Mouse (Mus musculus) neural tube, embryonic 15.5 days (tissue): ENCODE data around the gene Vapa. TPM values are rescaled to one million over a fixed set of nuclear protein-coding genes. Genes with fewer than 3 reads are reported as not detected.
A peak's percentile ranks its signal among the peaks of the same experiment; 100 is the strongest.

ENCODE experiments used
- ATAC-seq: fragments of 200-750 bp; cut with Nextera tagmentation; 2 replicates; pipeline ENCODE4 v1.8.0; 2017; ENCODE audit warnings: mild to moderate bottlenecking, moderate TSS enrichment, moderate library complexity; ENCODE audit not compliant: low FRiP score
- H3K27ac ChIP-seq: fragments of 300-500 bp; sonication (generic); replicated peaks from 2 replicates; pipeline ENCODE4 v1.5.1; 2015; ENCODE audit warnings: mild to moderate bottlenecking, inconsistent platforms
- H3K27me3 ChIP-seq: fragments of 300-500 bp; sonication (generic); replicated peaks from 2 replicates; pipeline ENCODE4 v1.6.1; 2015; ENCODE audit warnings: inconsistent platforms
- H3K36me3 ChIP-seq: fragments of 300-500 bp; sonication (generic); 2 replicates; pipeline ENCODE4 v1.6.1; 2015; ENCODE audit warnings: inconsistent platforms
- H3K4me1 ChIP-seq: fragments of 300-500 bp; sonication (generic); 2 replicates; pipeline ENCODE4 v1.6.1; 2015; ENCODE audit warnings: inconsistent platforms
- H3K4me2 ChIP-seq: fragments of 300-500 bp; sonication (generic); 2 replicates; pipeline ENCODE4 v1.6.1; 2015; ENCODE audit warnings: inconsistent platforms, mild to moderate bottlenecking, moderate library complexity
- H3K4me3 ChIP-seq: fragments of 300-500 bp; sonication (generic); replicated peaks from 2 replicates; pipeline ENCODE4 v1.5.1; 2015; ENCODE audit warnings: mild to moderate bottlenecking, inconsistent platforms
- H3K9ac ChIP-seq: fragments of 300-500 bp; sonication (generic); replicated peaks from 2 replicates; pipeline ENCODE4 v1.6.1; 2015; ENCODE audit warnings: mild to moderate bottlenecking, inconsistent platforms
- H3K9me3 ChIP-seq: fragments of 300-500 bp; sonication (generic); replicated peaks from 2 replicates; pipeline ENCODE4 v1.6.1; 2016; ENCODE audit warnings: inconsistent platforms
- WGBS: fragments of 180-500 bp; shearing (Covaris S2); methylation state at CpG from one replicate; pipeline ENCODE4 v1.1.7; 2015; ENCODE audit warnings: mixed read lengths; 5-methylcytosine and 5-hydroxymethylcytosine counted together
- polyA plus RNA-seq: library from polyadenylated mRNA; unstranded; fragments of >200 nt; fragmentation: Nextera tagmentation; extraction: Ambion mirVana; gene quantifications from 2 replicates; pipeline ENCODE4 v1.2.1, GENCODE M21; 2015

Vapa gene
- 270 and 299 TPM in 2 replicates for polyA plus RNA-seq

DNA sequence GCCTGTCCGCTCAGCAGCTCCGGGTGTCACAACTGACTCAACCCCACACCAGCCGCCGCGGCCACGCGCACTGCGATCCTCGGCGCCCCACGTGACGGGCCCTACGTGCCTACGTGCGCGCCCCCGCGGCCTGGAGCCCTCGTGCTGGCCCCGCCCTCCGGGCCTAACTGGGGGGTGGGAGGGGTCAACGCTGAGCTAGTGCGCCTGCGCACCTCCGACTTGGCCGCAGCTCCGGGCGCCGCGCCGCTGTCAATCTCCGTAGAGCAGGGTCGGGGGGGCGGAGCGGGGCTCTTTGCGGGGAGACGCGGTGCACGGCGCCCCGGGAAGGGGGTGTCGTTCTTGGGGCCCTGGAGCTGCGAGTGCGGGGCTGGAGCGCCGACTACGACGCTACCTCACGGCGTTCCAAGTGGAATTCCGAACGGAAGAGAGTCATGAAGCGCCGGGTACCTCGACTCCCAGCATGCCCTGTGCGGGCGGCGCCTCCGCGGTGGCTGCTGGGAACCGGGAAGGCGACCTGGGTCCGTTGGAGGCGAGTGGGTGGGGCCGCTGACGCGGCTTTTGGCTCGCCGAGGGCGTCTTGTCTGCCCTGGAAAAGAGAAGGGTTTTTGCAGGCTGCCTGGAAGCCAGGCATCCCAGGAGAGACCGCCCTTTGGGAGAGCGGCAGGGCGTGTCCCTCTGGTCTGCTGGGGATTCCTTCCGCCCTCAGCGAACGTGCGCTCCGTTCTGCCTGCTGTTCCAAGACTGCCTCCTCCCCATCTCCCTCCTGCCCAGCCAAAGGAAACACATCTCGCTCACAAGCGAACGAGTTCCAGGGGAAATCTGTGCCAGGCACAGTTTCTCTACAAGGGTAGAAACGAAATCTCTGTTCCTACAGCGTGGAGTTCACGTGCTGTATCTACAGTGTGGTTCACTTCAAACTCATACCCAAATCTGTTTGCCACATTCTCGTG, at the start of gene Vapa:
Gene Vapa (minus strand): TSS at position 93 of the 950 bp plus-strand sequence.
- H3K4me1 ChIP-seq: peaks cover 30% of the 10 kb centered on the region
- WGBS: under 1% methylated on average over 85 of the region's 85 CpGs
- peak within 1 kb of the TSS; percentile 99 for H3K27ac ChIP-seq
- peak within 1 kb of the TSS; percentile 96 for H3K4me3 ChIP-seq
- no peaks in the 10 kb centered on the region for H3K36me3 ChIP-seq
- no peaks in the 10 kb centered on the region for H3K27me3 ChIP-seq
- ATAC-seq: peak; percentile 93
- peak within 1 kb of the TSS; percentile 98 for H3K9ac ChIP-seq
- peak within 1 kb of the TSS; percentile 76 for H3K4me2 ChIP-seq
- no peaks in the 10 kb centered on the region for H3K9me3 ChIP-seq

DNA sequence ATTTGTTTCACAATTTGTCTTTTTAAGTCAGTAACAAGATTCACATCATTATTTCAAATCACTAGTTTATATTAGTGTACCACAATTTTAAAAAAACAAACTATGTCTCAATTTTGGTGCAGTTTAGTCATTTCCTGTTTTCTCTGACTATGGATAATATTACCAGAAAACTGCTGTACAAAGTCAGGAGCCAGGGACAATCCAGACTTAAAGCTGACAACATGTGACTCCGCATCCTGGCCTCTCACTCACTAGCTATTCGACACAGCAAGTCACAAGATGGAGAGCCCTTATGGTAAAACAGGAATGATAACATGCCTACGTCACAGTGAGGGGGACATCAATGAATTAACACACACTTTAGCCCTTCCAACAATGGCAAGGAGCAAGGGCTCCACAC, 49.3 kb upstream of the Vapa start:
- H3K36me3 ChIP-seq: no peaks in the 10 kb centered on the region
- H3K4me2 ChIP-seq: no peak overlapping the region
- WGBS: 85% methylated on average over 3 of the region's 3 CpGs
- no peak for ATAC-seq
- no peaks in the 10 kb centered on the region for H3K9me3 ChIP-seq
- no peak overlapping the region for H3K4me3 ChIP-seq
- no peak overlapping the region for H3K27ac ChIP-seq
- H3K9ac ChIP-seq: no peak overlapping the region
- no peaks in the 10 kb centered on the region for H3K4me1 ChIP-seq
- no peaks in the 10 kb centered on the region for H3K27me3 ChIP-seq

DNA sequence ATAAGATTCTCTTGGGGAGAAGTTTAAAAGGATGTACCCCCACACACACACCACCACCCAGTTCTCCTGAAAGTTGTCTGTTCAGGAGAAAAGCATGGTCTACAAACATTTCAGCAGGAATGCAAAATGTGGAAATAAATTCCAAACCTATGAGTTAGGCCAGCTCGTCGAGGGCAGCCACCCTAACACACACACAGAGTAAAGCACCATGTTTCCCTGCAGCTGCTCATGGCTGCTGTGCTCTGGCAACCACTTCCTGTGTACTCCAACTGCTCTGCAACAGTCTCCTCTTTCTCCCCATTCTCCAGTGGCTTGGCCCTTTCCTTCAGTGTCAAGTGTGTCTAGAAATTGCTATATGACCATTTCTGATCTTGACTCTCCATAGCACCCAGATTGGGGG, 45.1 kb upstream of the Vapa start:
- no peaks in the 10 kb centered on the region for H3K27me3 ChIP-seq
- no peak overlapping the region for H3K27ac ChIP-seq
- H3K4me3 ChIP-seq: no peak overlapping the region
- 94% methylated on average over 2 of the region's 2 CpGs for WGBS
- H3K36me3 ChIP-seq: no peaks in the 10 kb centered on the region
- H3K9ac ChIP-seq: no peak overlapping the region
- H3K4me2 ChIP-seq: no peak overlapping the region
- no peak for ATAC-seq
- H3K4me1 ChIP-seq: no peaks in the 10 kb centered on the region
- no peaks in the 10 kb centered on the region for H3K9me3 ChIP-seq

DNA sequence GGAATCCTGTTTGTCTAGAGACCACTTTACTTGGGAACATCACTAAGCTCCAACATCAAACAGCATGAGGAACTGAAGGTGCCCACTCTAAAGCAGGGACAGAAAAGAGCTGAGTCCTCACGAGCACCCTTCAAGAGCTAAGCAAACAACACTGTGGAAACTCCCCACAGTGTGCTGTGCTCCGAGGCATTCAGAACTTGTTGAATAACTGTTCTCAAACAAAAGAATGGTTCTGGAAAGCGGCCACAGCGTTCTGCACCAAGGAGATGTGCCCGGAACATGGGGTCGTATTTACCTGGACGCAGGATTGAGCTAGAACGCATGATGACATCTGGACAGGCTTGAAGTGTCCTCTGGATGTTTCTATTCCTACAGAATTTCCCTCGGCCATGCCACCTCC, 44.6 kb upstream of the Vapa start:
- H3K27ac ChIP-seq: no peak overlapping the region
- ATAC-seq: no peak
- H3K4me1 ChIP-seq: no peaks in the 10 kb centered on the region
- H3K4me2 ChIP-seq: no peak overlapping the region
- no peak overlapping the region for H3K4me3 ChIP-seq
- 0 out of 2 replicates have a peak, but pooled peaks cover under 1% of the 10 kb centered on the region for H3K36me3 ChIP-seq
- H3K9ac ChIP-seq: no peak overlapping the region
- 89% methylated on average over 9 of the region's 9 CpGs for WGBS
- no peaks in the 10 kb centered on the region for H3K9me3 ChIP-seq
- no peaks in the 10 kb centered on the region for H3K27me3 ChIP-seq

DNA sequence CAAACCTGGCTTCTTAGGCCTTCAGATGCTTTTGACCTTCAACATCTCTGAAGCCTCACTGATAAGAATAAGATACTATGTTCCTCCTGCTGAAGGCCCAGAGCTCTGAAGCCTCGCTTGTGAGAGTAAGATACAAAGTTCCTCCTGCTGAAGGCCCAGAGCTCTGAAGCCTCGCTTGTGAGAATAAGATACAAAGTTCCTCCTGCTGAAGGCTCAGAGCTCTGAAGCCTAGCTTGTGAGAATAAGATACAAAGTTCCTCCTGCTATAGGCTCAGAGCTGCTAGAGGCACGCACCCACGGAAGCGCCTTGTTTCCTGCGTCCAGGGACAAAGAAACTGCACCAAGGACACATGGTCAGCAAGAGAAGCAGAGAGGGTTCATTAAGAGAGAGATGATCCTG, 43.4 kb upstream of the Vapa start:
- H3K27ac ChIP-seq: no peak overlapping the region

DNA sequence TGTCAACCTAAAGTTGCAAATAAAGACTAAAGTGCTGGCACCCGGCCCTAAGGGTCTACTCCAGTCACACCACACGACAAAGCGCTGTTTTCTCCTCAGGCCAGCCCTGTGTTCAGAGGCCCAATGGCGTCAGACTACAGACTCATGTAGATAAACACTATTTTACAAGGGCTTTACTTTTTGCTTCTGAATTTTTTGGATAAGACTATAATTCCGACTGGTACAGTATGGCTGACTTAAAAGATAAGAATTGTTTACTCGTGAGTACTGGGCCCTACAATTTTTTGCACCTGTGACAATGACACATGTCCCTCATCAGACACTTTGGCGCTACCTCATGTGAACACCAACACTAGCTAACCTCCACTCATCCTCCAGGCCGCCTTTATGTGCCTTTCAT, 42.7 kb upstream of the Vapa start:
- Histone ChIP-seq H3K4me1 (no peaks in the 10 kb centered on the region), H3K27ac (no peak overlapping the region), H3K9ac (no peak overlapping the region), H3K4me3 (no peak overlapping the region), H3K4me2 (no peak overlapping the region), H3K27me3 (no peaks in the 10 kb centered on the region), H3K36me3 (peaks cover 17% of the 10 kb centered on the region), H3K9me3 (no peaks in the 10 kb centered on the region)
- no peak for ATAC-seq
- WGBS: 88% methylated on average over 8 of the region's 8 CpGs

More for the DNA sequence above, 43.4 kb upstream of the Vapa start:
- Histone ChIP-seq H3K36me3 (peaks cover 11% of the 10 kb centered on the region; the same call in 1 of the 2 replicates), H3K4me2 (no peak overlapping the region), H3K27me3 (no peaks in the 10 kb centered on the region), H3K4me3 (no peak overlapping the region), H3K4me1 (no peaks in the 10 kb centered on the region), H3K9ac (no peak overlapping the region), H3K9me3 (no peaks in the 10 kb centered on the region)
- no peak for ATAC-seq
- 90% methylated on average over 6 of the region's 6 CpGs for WGBS

DNA sequence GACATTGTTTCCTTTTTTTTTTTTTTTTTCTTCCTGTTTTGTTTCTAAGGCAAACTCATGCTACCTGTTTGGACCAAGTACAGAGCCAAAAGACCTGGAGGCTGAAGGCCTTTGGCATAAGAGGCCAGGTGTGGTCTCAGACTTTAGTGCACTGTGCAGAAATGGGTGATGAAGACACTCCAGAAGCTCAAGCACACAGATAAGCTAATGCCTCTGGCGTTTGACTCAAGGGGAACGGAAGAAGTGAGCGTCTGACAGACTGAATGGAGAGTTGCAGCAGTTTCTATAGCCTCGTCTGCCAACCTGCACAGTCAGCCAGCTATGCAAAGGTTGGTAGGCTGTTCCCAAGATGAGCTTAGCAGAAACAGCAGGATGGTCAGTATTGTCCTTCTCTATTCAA, 42.3 kb upstream of the Vapa start:
- WGBS: 85% methylated on average over 4 of the region's 4 CpGs
- no peak overlapping the region for H3K9ac ChIP-seq
- H3K36me3 ChIP-seq: peaks cover 17% of the 10 kb centered on the region
- H3K27ac ChIP-seq: no peak overlapping the region
- no peaks in the 10 kb centered on the region for H3K9me3 ChIP-seq
- H3K27me3 ChIP-seq: no peaks in the 10 kb centered on the region
- H3K4me3 ChIP-seq: no peak overlapping the region
- no peaks in the 10 kb centered on the region for H3K4me1 ChIP-seq
- ATAC-seq: no peak
- no peak overlapping the region for H3K4me2 ChIP-seq

DNA sequence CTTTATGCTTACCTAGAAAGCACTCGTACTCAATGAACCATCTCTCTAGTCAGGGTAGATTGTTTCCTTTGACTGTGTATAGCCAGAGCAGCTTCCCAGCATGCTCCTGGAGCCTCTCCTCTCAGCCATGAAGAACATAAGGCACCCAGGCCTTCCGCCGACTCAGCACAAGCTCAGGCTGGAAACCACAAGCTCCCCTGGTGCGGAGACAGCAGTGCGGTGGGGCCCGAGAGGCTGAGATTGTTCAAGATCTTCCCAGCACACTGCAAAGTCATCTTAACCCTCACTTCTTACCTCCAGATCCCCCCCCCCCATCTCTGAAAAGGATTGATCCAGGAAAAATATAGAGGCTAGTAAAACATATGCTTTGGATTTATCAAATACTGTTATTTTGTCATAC, 37.2 kb upstream of the Vapa start:
- Histone ChIP-seq H3K9me3 (no peaks in the 10 kb centered on the region), H3K4me2 (no peak overlapping the region), H3K4me1 (no peaks in the 10 kb centered on the region), H3K4me3 (no peak overlapping the region), H3K36me3 (peaks cover 17% of the 10 kb centered on the region), H3K27ac (no peak overlapping the region), H3K27me3 (no peaks in the 10 kb centered on the region), H3K9ac (no peak overlapping the region)
- WGBS: 86% methylated on average over 6 of the region's 6 CpGs
- no peak for ATAC-seq

DNA sequence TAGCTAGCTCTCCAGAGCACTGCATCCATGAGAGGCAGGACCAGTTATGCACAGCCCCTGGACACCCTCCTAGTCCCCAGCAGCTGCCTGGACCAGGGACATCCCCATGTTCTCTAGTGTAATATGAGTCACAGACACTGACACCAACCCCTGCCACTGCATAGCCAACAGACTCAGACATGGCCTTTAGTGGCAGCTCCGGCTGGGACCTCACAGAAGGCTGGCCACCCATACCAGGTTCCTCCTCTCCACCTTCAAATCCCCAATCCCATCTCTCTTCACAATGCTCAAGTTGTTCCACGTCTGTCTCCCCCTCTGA, 35.8 kb upstream of the Vapa start:
- Histone ChIP-seq H3K27me3 (no peaks in the 10 kb centered on the region), H3K4me1 (no peaks in the 10 kb centered on the region), H3K4me2 (no peak overlapping the region), H3K27ac (no peak overlapping the region), H3K36me3 (peaks cover 17% of the 10 kb centered on the region), H3K4me3 (no peak overlapping the region), H3K9ac (no peak overlapping the region), H3K9me3 (no peaks in the 10 kb centered on the region)
- 93% methylated on average over 2 of the region's 2 CpGs for WGBS
- no peak for ATAC-seq

DNA sequence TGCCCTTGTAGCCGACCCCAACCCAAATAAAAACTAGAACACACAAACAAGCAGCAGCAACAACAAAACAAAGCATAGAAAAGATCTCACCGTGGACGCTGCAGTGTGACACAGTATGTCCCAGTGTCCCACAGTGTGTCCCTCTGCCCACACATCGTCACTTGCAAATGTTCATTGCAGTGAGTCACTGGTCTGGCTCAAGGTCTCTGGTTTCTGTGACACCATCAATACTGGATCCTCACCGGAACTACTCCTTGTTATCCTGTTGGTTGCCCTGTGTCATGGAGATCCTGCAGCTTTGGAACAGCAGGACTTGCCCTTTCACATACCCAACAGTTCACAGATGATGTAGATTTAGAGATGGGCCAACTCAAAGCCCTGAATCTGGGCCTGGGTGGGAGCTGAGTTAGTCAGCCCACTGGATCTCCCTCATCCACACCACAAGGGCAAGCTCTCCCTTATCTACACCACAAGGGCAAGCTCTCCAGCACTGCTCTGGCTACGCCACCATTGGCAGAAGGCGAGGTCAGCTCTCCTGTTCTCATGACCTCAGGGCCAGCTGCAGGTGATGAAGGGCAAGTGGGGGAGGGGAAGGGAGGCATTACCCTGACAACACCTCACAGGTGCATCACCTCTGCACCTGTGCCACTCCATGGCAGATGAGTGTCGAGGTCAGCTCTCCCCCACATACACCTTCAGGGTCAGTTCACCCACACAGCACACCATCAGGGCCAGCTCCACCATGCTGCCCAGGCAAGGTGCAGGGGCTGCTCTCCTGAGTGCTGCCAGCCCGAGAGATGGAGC, 35.2 kb upstream of the Vapa start:
- H3K27me3 ChIP-seq: no peaks in the 10 kb centered on the region
- ATAC-seq: no peak
- H3K4me2 ChIP-seq: no peak overlapping the region
- no peak overlapping the region for H3K27ac ChIP-seq
- WGBS: 87% methylated on average over 9 of the region's 9 CpGs
- peaks cover 1% of the 10 kb centered on the region for H3K4me1 ChIP-seq
- H3K9ac ChIP-seq: no peak overlapping the region
- H3K4me3 ChIP-seq: no peak overlapping the region
- no peaks in the 10 kb centered on the region for H3K9me3 ChIP-seq
- peaks cover 17% of the 10 kb centered on the region for H3K36me3 ChIP-seq

DNA sequence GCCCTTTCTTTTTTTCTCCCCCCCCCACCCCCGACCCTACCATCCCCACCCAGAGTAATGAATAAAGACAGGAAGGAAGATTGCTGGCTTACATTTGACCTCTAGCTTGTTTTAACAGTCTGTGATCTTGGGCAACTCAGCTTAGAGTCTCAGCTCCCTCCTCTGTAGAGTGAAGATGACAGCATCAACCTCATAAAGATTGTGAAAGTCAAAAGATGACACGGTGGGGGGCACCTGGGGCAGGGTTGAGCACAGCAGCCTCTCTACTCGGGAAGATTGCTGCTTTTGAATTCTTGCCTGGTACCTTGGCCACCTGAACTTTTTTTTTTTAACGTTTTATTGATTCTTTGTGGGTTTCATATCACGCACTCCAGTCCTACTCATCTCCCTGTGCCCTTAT, 34.6 kb upstream of the Vapa start:
- H3K27ac ChIP-seq: no peak overlapping the region
- no peak overlapping the region for H3K9ac ChIP-seq
- H3K36me3 ChIP-seq: peaks cover 17% of the 10 kb centered on the region
- WGBS: 68% methylated on average over 5 of the region's 5 CpGs
- no peak for ATAC-seq
- no peak overlapping the region for H3K4me2 ChIP-seq
- H3K27me3 ChIP-seq: no peaks in the 10 kb centered on the region
- no peaks in the 10 kb centered on the region for H3K9me3 ChIP-seq
- H3K4me1 ChIP-seq: peaks cover 7% of the 10 kb centered on the region
- H3K4me3 ChIP-seq: no peak overlapping the region

DNA sequence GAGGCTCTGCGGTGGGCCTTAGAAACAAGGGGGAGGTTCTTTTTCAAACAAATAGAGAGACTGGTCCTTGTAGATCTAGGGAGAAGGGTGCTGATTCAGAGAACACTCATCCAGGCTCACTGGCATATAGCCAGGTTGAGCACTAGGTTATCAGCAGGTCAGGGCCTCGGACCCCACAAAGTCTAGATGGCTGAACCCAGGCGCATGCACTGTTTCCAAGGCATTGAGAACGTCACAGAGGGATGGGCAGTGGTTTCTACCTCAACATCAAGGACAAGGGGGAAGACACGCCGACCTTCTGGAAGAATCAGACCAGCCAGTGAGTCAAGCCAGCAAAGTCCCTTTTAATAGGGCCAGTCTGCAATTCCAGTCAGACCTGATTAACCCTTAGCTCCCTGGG, 33.9 kb upstream of the Vapa start:
- no peak overlapping the region for H3K4me3 ChIP-seq
- H3K27me3 ChIP-seq: no peaks in the 10 kb centered on the region
- no peaks in the 10 kb centered on the region for H3K9me3 ChIP-seq
- no peak overlapping the region for H3K9ac ChIP-seq
- ATAC-seq: no peak
- H3K27ac ChIP-seq: no peak overlapping the region
- H3K36me3 ChIP-seq: peaks cover 10% of the 10 kb centered on the region
- WGBS: 85% methylated on average over 6 of the region's 6 CpGs
- peaks cover 15% of the 10 kb centered on the region for H3K4me1 ChIP-seq
- no peak overlapping the region for H3K4me2 ChIP-seq
